Mouse (Mus musculus) frontal cortex, postnatal 10 days (tissue): Measurements from ENCODE around the gene Yrdc.

Experiments
- DNase-seq, 2 experiments: peaks; one replicate each; pipeline ENCODE4 v3.0.0; 2022; ENCODE audit warnings: low spot score in 2 of 2, mixed read lengths in 1 of 2

Yrdc gene

GRCm38 (mm10) chr4:124849631-124850260 lies 733 bp upstream of the Yrdc start:
- peak; percentile 72 to 83 for DNase-seq

DNA sequence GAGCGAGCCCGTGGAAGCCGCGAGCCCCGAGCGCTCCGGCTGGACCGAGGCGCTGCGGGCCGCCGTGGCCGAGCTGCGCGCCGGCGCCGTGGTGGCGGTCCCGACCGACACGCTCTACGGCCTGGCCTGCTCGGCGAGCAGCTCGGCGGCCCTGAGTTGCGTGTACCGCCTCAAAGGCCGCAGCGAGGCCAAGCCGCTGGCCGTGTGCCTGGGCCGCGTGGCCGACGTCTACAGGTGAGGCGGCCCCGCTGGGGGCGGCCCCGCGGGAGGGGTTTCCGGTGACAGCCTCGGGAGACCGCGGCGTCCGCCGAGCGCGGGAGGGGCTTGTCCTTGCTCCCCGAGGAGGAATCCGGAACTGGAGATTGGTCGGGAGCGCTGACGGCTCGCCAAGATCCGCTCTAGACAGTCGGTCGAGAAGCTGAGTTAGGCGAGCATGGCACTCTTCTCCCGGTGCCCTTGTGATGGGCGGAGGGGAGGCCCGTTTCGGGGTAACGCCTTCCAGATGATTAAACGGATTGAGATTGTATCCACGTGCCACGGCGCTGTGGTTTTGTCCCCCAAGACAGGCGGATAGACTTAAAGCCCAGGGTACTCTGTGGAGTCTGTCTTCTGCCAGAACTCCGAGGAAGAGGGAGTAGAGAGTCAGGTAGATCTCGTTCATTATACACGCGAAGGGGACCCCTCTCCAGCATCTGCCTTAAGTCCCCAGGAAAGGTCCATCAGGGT lies 617 bp downstream of the Yrdc start, which contains the start of gene 1110065P20Rik:
1110065P20Rik (minus strand) TSS at position 264 of the 726 bp plus-strand sequence.
- DNase-seq: peak; percentile 70 to 75

- DNase-seq: no peak
Observed at GRCm38 (mm10) chr4:124856294-124856693, 5.8 kb downstream of the Yrdc start.

- DNase-seq: no peak
Observed at GRCm38 (mm10) chr4:124858370-124858769, 7.9 kb downstream of the Yrdc start.

GRCm38 (mm10) chr4:124860446-124860845 lies 10.0 kb downstream of the Yrdc start:
- no peak for DNase-seq

GRCm38 (mm10) chr4:124861283-124862188 lies 11.1 kb downstream of the Yrdc start, which contains the start of gene Maneal:
Gene Maneal (minus strand): TSS chr4:124862171.
- DNase-seq: no peak

- DNase-seq: no peak
Observed at GRCm38 (mm10) chr4:124872719-124873118, 22.2 kb downstream of the Yrdc start.

GRCm38 (mm10) chr4:124880599-124880998 lies 30.1 kb downstream of the Yrdc start, which contains the start of gene Epha10:
Gene Epha10 (plus strand): TSS chr4:124880899.
- no peak for DNase-seq

DNA sequence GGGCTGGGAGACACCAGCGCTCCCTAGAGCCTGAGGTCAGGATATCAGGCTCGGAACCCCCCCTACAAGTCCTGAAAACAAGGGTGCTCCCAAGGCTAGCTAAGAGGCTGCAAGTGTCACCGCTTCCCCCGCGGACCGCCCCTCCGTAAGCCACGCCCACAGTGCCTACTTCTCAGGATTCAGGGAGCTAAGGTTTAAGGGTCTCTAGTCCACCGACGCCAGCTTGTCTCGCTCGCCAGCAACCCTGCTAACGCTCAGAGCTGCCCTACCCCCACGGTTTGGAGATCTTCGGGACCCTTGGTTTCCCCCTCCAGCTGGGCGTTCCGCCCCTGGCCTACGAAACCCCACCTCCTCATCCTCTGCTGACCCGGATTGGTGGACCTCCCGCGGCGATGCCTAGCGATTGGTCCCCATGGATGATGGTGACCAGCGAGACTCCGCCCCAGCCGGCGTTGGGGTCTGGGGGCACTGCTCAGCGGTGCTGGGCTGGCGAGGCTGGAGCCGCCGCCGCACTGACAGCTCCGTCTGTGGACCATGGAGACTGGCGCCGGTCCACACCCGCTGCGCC lies 30.9 kb downstream of the Yrdc start:
- DNase-seq: peak; percentile 82 to 87

GRCm38 (mm10) chr4:124882151-124882729 lies 31.8 kb downstream of the Yrdc start:
- DNase-seq: peak in 1 of 2 experiments; percentile 45

DNA sequence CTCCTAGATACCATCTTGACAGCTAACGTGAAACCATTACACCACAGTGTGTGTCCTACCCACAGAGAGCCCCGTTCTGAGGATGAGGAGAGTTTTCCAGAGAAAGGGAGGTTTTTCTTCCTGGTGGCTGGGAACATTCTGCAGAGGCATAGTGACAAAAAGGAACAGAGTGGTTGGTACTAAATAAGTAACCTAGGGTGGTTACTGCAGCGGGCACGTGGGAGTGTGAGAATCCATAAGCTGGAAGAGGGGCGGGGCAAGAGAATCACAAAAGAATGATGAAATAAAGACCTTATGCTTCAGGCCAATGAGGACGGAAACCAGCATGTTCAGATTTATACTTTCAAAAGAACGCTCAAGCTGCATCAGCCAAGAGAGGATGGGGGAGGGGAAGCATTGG lies 38.2 kb downstream of the Yrdc start:
- DNase-seq: no peak

GRCm38 (mm10) chr4:124889935-124890334 lies 39.5 kb downstream of the Yrdc start:
- no peak for DNase-seq

- DNase-seq: no peak
Observed at GRCm38 (mm10) chr4:124890831-124891230, 40.4 kb downstream of the Yrdc start.

- DNase-seq: no peak
Observed at GRCm38 (mm10) chr4:124893769-124894168, 43.3 kb downstream of the Yrdc start.

- peak in 1 of 2 experiments; percentile 42 for DNase-seq
Observed at GRCm38 (mm10) chr4:124894508-124895428, 44.3 kb downstream of the Yrdc start.

DNA sequence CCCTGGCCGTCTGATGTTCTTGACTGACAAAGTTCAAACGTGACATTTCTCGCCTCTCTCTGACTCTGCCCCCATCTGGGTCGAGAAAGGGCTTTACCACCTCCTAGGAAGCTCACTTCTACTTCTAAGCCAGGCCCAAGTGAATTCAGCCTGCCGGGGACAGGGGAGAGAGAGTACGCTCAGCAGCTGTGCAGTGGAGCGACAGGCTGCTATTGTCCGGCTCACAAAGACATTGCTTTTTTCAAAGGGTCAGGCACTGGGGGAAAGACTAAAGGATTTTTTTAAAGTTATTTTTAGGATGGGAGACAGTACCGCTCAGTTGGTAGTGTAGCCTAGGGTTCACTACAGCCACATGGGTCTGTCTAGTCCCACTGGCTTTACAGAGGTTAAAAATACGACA lies 47.9 kb downstream of the Yrdc start:
- DNase-seq: no peak

DNA sequence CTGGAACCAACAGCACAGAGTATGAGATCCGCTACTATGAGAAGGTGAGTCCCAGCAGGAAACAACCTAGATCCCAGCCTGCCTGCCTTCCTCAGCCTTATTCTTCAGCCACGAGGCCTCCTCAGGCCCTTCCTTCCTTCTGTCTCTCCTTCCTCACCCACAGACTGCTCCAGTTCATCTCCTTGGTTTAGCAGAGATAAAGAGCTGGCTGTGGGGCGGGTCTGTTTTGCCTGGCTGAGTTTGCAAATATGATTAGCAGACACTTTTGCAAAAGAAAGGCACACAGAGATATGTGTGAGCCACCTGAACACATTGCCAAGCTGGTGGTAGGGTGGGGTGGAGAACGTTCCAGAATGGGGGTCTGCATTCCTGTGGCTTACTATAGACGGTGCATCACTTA lies 49.4 kb downstream of the Yrdc start:
- DNase-seq: no peak
